Mouse (Mus musculus): ENCODE results near the gene Mfap2.

Mfap2 gene

DNA sequence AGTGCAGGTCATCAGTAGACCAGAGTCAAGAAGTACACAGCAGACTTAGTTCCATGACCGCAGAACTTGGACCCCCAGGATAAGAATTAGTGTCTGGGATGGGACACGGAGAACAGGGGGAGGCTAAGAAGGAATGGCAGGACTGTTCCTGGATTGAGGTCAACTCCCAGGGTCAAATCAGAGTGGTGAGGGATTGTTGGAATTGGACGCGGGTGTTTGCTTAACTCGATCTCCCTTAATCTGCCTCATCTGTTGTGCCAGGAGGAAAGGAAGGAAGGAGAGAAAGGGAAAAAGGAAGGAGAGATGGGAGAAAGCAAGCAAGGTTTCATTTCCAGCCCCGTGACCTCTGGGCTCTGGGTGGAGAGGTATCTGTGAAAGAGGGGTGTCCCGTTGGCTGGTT lies at the start of gene Mfap2:
Gene Mfap2, plus strand, starts transcription at position 301 of the 400 bp plus-strand sequence.
- DNase-seq (ENCODE audit: low spot score in 2 of 2), result no peak

- DNase-seq (ENCODE audit: low spot score in 2 of 2), result peak; percentile 83 to 93
Observed at GRCm38 (mm10) chr4:140960781-140961466, 49.3 kb upstream of the Mfap2 start, which contains the start of gene Sdhb. Gene Sdhb (plus strand): TSS chr4:140961203.

DNA sequence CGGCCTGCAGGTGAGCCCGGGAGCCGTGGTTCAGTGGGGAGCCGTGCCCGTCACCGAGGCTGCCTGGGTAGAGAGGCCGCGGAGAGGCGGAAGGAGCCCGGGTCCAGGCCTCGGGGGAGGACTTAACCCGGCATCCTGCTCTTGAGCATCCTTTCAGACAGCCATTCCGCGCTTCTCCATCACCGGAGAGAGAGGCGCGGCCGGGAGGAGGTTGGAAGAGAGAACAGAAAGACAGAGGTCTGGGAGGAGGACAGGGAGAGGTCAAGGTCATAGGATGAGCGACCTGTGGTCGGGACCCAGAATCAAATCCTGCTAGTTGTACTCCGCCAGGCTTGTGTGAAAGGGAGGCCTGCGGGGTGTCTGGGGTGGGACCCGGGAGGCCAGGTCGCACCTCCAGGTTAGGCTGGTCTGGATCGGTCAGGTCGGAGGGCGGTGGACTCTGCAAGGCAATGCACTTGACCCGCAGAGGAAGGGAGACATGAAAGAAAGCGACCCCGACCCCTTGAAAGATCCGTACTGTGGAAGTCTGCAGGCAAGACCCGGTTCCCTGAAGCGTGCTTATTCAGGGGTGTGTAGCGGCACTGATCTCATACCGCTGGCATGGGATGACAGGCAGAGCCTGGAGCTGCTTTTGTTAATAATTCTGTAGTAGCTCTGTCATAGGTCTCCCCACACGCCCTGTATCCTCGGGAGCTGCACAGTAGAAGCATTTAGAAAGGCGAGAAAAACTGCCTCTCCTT lies 48.6 kb upstream of the Mfap2 start:
- DNase-seq (ENCODE audit: low spot score in 2 of 2), result no peak

DNA sequence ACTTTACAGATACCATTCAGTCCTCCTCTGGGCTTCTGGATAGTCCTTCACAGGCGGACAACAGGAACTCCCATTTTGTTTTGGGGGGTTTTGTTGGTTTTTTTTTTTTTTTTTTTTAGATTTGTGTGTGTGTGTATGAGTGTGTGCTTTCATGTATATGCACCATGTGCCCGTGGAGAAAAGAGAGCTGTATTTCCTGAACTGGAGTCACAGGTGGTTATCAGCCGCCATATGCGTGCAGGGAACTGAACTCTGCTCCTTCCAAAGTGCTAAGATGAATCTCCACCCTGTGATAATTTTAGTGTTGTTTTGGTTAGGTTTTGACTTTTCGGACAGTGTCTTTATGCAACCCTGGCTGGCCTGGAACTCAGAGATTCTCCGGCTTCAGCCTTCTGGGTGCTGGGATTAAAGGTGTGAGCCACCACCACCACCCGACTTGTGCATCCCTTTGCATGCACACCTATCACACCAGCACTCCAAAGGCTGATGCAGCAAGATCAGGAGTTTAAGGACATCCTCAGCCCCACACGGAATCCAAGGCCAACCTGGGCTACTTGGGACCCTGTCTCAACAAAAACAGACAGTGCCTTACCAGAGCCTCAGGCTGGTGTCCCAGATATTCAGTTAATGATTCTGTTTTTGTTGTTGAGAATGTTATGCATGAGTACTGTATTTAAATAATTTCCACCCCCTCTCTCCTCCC lies 47.9 kb upstream of the Mfap2 start:
- no peak for DNase-seq (ENCODE audit: low spot score in 2 of 2)

GRCm38 (mm10) chr4:140962950-140963349 lies 47.3 kb upstream of the Mfap2 start:
- no peak for DNase-seq (ENCODE audit: low spot score in 2 of 2)

- DNase-seq (ENCODE audit: low spot score in 2 of 2), result no peak
Observed at GRCm38 (mm10) chr4:140963941-140964597, 46.1 kb upstream of the Mfap2 start.

DNA sequence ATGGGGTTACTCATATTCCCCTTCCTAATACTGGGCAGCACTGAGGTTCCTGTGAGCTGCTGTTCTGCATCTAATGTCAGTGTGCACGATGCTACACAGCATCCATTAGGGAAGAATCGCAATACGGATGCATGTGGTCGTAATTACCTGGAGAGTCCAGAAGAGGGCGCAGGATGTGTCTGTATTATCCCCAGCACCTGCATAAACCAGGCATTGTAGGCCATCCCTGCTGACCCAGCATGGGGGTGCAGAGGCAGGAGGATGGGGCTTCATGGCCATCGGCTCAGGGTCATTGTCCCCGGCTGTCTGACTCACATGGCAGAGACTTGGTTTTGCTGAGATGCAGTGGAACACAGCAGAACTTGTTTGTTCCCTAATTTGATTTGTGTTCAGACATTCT lies 45.6 kb upstream of the Mfap2 start:
- DNase-seq (ENCODE audit: low spot score in 2 of 2), result peak; percentile 39 to 75

GRCm38 (mm10) chr4:140967386-140968159 lies 42.6 kb upstream of the Mfap2 start:
- DNase-seq (ENCODE audit: low spot score in 2 of 2), result no peak

- no peak for DNase-seq (ENCODE audit: low spot score in 2 of 2)
Observed at GRCm38 (mm10) chr4:140971691-140972090, 38.5 kb upstream of the Mfap2 start.

DNA sequence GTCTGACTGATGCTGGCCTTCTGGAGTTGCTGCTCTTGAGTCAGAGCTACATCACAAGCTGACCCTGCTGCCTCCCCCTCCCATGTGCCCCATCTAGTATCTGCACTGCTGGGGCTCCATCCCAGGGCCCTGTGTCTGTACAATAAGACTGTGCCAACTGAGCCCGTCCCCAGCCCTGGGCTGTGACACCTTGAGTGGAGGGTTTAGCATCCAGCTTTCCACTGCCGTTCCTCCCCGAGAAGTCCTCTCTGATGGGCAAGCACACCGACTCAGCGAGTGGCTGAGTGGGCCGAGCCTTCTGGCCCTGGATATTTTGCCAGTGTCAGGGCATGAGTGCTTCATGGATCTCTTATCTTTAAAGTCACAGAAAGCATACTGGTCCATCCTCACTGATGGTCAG lies 35.8 kb upstream of the Mfap2 start:
- DNase-seq (ENCODE audit: low spot score in 2 of 2), result no peak

- no peak for DNase-seq (ENCODE audit: low spot score in 2 of 2)
Observed at GRCm38 (mm10) chr4:140975356-140975755, 34.9 kb upstream of the Mfap2 start.

DNA sequence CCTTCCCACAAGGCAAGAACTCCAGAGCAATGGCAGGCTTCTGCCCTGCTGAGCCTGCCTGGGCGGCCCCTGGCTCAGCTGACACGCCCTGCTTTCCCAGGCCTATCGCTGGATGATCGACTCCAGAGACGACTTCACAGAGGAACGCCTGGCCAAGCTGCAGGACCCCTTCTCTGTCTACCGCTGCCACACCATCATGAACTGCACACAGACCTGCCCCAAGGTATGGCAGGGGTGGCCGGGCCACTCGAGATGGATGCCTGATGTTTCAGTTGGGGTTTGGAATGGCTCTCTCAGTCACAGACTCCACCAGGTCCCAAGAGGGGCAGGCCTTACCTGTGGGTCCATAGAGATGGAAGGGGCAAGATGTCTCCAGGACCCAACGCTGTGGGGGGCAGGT lies 32.9 kb upstream of the Mfap2 start:
- DNase-seq (ENCODE audit: low spot score in 2 of 2), result no peak

GRCm38 (mm10) chr4:140977886-140978692 lies 32.1 kb upstream of the Mfap2 start:
- DNase-seq (ENCODE audit: low spot score in 2 of 2), result no peak

DNA sequence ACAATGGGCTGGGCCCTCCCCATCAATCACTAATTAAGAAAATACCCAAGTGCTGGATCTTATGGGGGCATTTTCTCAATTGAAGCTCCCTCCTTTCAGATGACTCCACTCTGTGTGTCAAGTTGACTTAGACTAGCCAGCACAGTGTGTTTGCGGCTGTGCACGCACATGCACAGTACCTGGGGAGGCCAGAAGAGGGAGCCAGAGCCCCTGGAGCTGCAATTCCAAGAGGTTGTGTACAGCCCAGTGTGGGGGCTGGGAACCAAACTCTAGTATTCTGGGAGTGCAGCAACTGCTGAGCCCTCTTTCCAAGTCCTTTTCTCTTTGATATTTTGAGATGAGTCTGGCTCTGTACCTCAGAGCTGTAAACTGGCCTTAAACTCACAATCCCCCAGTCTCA lies 28.6 kb upstream of the Mfap2 start:
- DNase-seq (ENCODE audit: low spot score in 2 of 2), result no peak

DNA sequence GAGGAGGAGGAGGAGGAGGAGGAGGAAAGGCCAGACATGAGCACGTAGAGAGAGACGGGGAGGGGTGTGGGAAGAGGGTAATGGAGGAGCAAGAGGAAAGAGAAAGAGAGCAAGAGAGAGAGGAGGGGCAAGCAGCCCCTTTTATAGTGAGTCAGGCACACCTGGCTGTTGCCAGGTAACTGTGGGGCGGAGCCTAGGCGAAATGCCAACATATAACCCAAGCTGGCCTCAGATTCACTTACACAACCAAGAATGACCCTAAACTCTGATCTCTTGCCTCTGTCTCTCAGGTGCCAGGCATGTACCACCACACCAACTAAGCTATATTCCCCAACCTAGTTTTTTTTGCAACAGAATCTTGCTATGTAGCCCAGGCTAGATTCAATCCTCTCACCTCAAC lies 27.4 kb upstream of the Mfap2 start:
- DNase-seq (ENCODE audit: low spot score in 2 of 2), result no peak

GRCm38 (mm10) chr4:140983442-140983841 lies 26.8 kb upstream of the Mfap2 start:
- no peak for DNase-seq (ENCODE audit: low spot score in 2 of 2)

DNA sequence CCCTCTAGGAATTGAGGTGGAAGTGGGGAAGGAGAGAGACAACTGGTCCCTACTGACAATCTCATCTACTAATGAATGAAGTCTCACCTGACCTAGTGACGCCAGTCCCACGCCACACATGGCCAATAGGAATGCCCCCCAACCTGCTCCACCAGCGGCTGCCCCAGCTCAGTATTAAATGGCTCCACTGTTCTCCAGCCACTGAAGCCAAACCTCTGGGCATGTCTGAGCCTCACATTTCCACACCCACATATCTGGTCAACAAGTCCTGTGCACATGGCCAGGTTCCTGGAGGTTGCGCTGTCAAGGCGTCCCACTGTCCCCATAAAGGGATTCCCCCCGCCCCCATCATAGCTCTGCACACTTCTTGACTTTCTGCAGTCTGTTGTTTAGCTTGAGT lies 25.7 kb upstream of the Mfap2 start:
- DNase-seq (ENCODE audit: low spot score in 2 of 2), result no peak

GRCm38 (mm10) chr4:140986024-140986710 lies 24.1 kb upstream of the Mfap2 start:
- no peak for DNase-seq (ENCODE audit: low spot score in 2 of 2)

GRCm38 (mm10) chr4:140986711-140987395 lies 23.4 kb upstream of the Mfap2 start, which contains the start of gene Atp13a2:
Gene Atp13a2 (plus strand): TSS chr4:140986873.
- peak; percentile 86 to 92 for DNase-seq (ENCODE audit: low spot score in 2 of 2)
